Mouse (Mus musculus): ENCODE measurements around the gene Cap1. TPM values are rescaled to one million over a fixed set of nuclear protein-coding genes. Genes with fewer than 3 reads are reported as not detected.

Cap1 gene
- polyA plus RNA-seq, 1 experiment from 2014 or later, result 80.6 TPM

- 90% methylated on average over 2 of the region's 2 CpGs for WGBS
- no peak overlapping the region for H3K4me3 ChIP-seq (ENCODE audit: low read depth, low read length)
- ATAC-seq (ENCODE audit: insufficient read depth), result no peak
- H3K9me3 ChIP-seq (ENCODE audit: low read depth, low read length), result no peaks in the 10 kb centered on the region
- no peak for TF ChIP-seq CTCF (IDR thresholded peaks at IDR 0.05; ENCODE audit: low read depth)
- no peak overlapping the region for H3K9ac ChIP-seq
- no peaks in the 10 kb centered on the region for H3K27me3 ChIP-seq (ENCODE audit: insufficient read depth, low read length)
- no peak for DNase-seq
- no peaks in the 10 kb centered on the region for H3K4me1 ChIP-seq (ENCODE audit: insufficient read depth)
- 0 out of 2 replicates have a peak overlapping the region, but pooled peaks have one; percentile 3 for H3K27ac ChIP-seq (ENCODE audit: low read depth)
- H3K4me2 ChIP-seq, result no peak overlapping the region
- 0 out of 2 replicates have a peak, but pooled peaks cover 7% of the 10 kb centered on the region for H3K36me3 ChIP-seq (ENCODE audit: insufficient read depth)
These were observed 7.4 kb downstream of the Cap1 start for GRCm38 (mm10) chr4:122878333-122879070.

DNA sequence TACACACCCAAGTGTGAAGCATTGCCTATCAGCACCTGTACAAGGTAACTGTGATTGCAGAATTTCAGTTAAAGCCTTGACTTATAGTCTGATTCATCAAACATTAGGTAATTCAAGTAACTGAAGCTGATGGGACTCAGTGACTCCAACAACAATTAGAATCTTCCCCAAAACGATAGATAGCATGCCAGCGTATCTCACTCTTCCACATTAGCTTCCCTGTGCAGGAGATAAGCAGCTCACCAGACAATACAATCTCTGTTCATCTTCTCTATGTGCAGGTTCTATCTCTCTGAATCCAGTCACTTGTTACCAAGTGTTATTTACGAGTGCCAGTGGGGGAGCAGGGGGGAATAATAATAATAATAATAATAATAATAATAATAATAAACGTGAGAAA, 12.3 kb downstream of the Cap1 start:
- peaks cover 35% of the 10 kb centered on the region for H3K36me3 ChIP-seq (ENCODE audit: insufficient read depth)
- 82% methylated on average over 4 of the region's 4 CpGs for WGBS
- no peaks in the 10 kb centered on the region for H3K4me1 ChIP-seq (ENCODE audit: insufficient read depth)
- no peak for TF ChIP-seq CTCF (IDR thresholded peaks at IDR 0.05; ENCODE audit: low read depth)
- no peaks in the 10 kb centered on the region for H3K27me3 ChIP-seq (ENCODE audit: insufficient read depth, low read length)
- H3K9me3 ChIP-seq (ENCODE audit: low read depth, low read length), result no peaks in the 10 kb centered on the region
- no peak for DNase-seq
- H3K4me2 ChIP-seq, result no peak overlapping the region
- ATAC-seq (ENCODE audit: insufficient read depth), result no peak
- H3K9ac ChIP-seq, result no peak overlapping the region
- no peak overlapping the region for H3K27ac ChIP-seq (ENCODE audit: low read depth)
- no peak overlapping the region for H3K4me3 ChIP-seq (ENCODE audit: low read depth, low read length)

- H3K36me3 ChIP-seq (ENCODE audit: insufficient read depth), result peaks cover 40% of the 10 kb centered on the region
- DNase-seq (no peak), ATAC-seq (ENCODE audit: insufficient read depth) (no peak)
- H3K9me3 ChIP-seq (ENCODE audit: low read depth, low read length), result no peaks in the 10 kb centered on the region
- 67% methylated on average over 5 of the region's 5 CpGs for WGBS
- no peak overlapping the region for H3K4me2 ChIP-seq
- no peak for TF ChIP-seq CTCF (IDR thresholded peaks at IDR 0.05; ENCODE audit: low read depth)
- H3K27me3 ChIP-seq (ENCODE audit: insufficient read depth, low read length), result no peaks in the 10 kb centered on the region
- no peak overlapping the region for H3K9ac ChIP-seq
- no peak overlapping the region for H3K27ac ChIP-seq (ENCODE audit: low read depth)
- H3K4me3 ChIP-seq (ENCODE audit: low read depth, low read length), result no peak overlapping the region
- no peaks in the 10 kb centered on the region for H3K4me1 ChIP-seq (ENCODE audit: insufficient read depth)
These were observed 12.9 kb downstream of the Cap1 start for GRCm38 (mm10) chr4:122873003-122873402.

GRCm38 (mm10) chr4:122871989-122872388, 13.9 kb downstream of the Cap1 start:
- 81% methylated on average over 2 of the region's 2 CpGs for whole genome bisulfite sequencing
- no peak overlapping the region for H3K4me2 ChIP-seq
- ATAC-seq (ENCODE audit: insufficient read depth), result no peak
- no peak for DNase-seq
- no peak overlapping the region for H3K4me3 ChIP-seq (ENCODE audit: low read depth, low read length)
- no peak overlapping the region for H3K9ac ChIP-seq
- no peaks in the 10 kb centered on the region for H3K9me3 ChIP-seq (ENCODE audit: low read depth, low read length)
- H3K27ac ChIP-seq (ENCODE audit: low read depth), result no peak overlapping the region
- H3K4me1 ChIP-seq (ENCODE audit: insufficient read depth), result no peaks in the 10 kb centered on the region
- peaks cover 47% of the 10 kb centered on the region for H3K36me3 ChIP-seq (ENCODE audit: insufficient read depth)
- TF ChIP-seq CTCF (IDR thresholded peaks at IDR 0.05; ENCODE audit: low read depth), result no peak
- H3K27me3 ChIP-seq (ENCODE audit: insufficient read depth, low read length), result no peaks in the 10 kb centered on the region

DNA sequence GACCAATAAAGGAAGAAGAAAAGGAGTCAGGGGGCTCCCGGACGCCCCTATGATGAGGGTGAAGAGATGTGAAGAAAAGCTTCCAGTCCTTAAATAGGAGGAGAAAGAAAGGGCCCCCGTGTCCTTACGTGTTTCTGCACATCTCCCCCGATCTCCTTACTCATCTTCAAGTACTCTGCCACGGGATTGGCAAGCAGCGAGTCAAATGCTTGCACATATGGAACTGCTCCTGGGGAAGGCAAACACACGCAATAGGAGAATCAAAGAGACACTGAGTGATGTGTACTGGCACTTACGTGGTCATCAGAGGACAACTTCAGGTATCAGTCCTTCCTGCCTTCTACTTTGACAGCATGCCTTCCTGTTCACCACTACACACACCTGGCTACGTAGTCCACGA, 14.6 kb downstream of the Cap1 start:
- ATAC-seq (ENCODE audit: insufficient read depth) (no peak), DNase-seq (no peak)
- H3K9ac ChIP-seq, result no peak overlapping the region
- H3K4me3 ChIP-seq (ENCODE audit: low read depth, low read length), result no peak overlapping the region
- no peaks in the 10 kb centered on the region for H3K9me3 ChIP-seq (ENCODE audit: low read depth, low read length)
- WGBS, result 92% methylated on average over 11 of the region's 11 CpGs
- H3K27ac ChIP-seq (ENCODE audit: low read depth), result no peak overlapping the region
- peaks cover 53% of the 10 kb centered on the region for H3K36me3 ChIP-seq (ENCODE audit: insufficient read depth)
- H3K4me2 ChIP-seq, result no peak overlapping the region
- H3K27me3 ChIP-seq (ENCODE audit: insufficient read depth, low read length), result no peaks in the 10 kb centered on the region
- no peak for TF ChIP-seq CTCF (IDR thresholded peaks at IDR 0.05; ENCODE audit: low read depth)
- H3K4me1 ChIP-seq (ENCODE audit: insufficient read depth), result no peaks in the 10 kb centered on the region

DNA sequence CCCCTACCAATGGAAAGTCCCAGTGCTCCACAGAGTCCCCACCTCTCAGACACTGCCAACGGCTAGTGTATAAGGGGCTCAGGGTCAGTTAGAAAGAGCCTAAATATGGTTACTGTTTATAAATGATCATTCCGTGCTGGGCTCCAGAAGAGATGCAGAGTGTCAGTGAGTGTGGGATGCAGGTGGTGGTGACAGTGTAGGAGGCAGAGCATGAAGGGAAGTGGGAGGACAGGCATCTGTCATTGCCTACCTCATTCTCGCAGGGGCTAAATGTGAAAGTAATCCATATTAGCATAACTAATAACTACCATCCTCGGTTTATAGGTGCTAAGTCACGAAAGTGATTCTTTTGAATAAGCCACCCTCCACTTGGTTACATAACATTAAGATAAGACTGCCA, 15.1 kb downstream of the Cap1 start:
- 70% methylated on average over 5 of the region's 5 CpGs for WGBS
- ATAC-seq (ENCODE audit: insufficient read depth), result no peak
- Histone ChIP-seq H3K36me3 (ENCODE audit: insufficient read depth) (peaks cover 59% of the 10 kb centered on the region), H3K27ac (ENCODE audit: low read depth) (no peak overlapping the region), H3K4me2 (no peak overlapping the region), H3K9me3 (ENCODE audit: low read depth, low read length) (no peaks in the 10 kb centered on the region), H3K4me1 (ENCODE audit: insufficient read depth) (no peaks in the 10 kb centered on the region), H3K27me3 (ENCODE audit: insufficient read depth, low read length) (no peaks in the 10 kb centered on the region), H3K9ac (no peak overlapping the region), H3K4me3 (ENCODE audit: low read depth, low read length) (no peak overlapping the region)
- no peak for TF ChIP-seq CTCF (IDR thresholded peaks at IDR 0.05; ENCODE audit: low read depth)
- no peak for DNase-seq

DNA sequence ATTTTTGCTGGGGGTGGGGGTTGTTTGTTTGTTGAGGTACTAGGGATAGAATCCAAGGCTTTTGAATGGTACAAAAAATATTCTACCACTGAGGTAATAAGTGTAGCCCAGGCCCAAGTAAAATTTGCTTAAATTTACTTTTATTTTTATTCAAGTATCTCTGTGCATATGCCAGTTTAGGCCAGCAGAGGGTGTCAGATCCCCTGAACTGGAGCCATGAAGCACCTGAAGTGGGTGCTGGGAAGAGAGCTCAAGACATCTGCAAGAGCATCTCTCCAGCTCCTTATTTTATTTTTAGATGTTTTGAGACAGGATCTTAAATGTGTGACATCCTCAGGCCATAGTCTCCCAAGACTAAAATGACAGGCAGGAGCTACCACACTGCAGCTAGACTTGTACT, 15.8 kb downstream of the Cap1 start:
- Histone ChIP-seq H3K4me1 (ENCODE audit: insufficient read depth) (no peaks in the 10 kb centered on the region), H3K27me3 (ENCODE audit: insufficient read depth, low read length) (no peaks in the 10 kb centered on the region), H3K27ac (ENCODE audit: low read depth) (no peak overlapping the region), H3K9ac (no peak overlapping the region), H3K36me3 (ENCODE audit: insufficient read depth) (peaks cover 66% of the 10 kb centered on the region), H3K4me3 (ENCODE audit: low read depth, low read length) (no peak overlapping the region), H3K9me3 (ENCODE audit: low read depth, low read length) (no peaks in the 10 kb centered on the region), H3K4me2 (no peak overlapping the region)
- peak; percentile 58 for TF ChIP-seq CTCF (IDR thresholded peaks at IDR 0.05; ENCODE audit: low read depth)
- ATAC-seq (ENCODE audit: insufficient read depth) (no peak), DNase-seq (peak; percentile 61)

All from lung, embryonic 14.5 days (tissue).